Mouse (Mus musculus) neural tube, embryonic 14.5 days (tissue): ENCODE measurements around the gene 1810043G02Rik. TPM values are rescaled to one million over a fixed set of nuclear protein-coding genes. Genes with fewer than 3 reads are reported as not detected.
"Not testable (repeated sequence)": the region's sequence is repeated elsewhere in the genome, so short reads cannot be mapped to it uniquely, and the experiment has no call there.

Experiments used
- ATAC-seq: fragments of 200-750 bp; cut with Nextera tagmentation; 2 replicates; pipeline ENCODE4 v1.8.0; 2017; ENCODE audit warnings: low read depth, mild to moderate bottlenecking, moderate TSS enrichment, moderate library complexity
- H3K27ac ChIP-seq: fragments of 300-500 bp; sonication (generic); 2 replicates; pipeline ENCODE4 v1.5.1; 2014; ENCODE audit warnings: low read depth, mild to moderate bottlenecking, control low read depth, low read length, moderate library complexity, mixed read lengths
- H3K27me3 ChIP-seq: fragments of 300-500 bp; sonication (generic); 2 replicates; pipeline ENCODE4 v1.6.1; 2014; ENCODE audit warnings: low read length; ENCODE audit not compliant: control insufficient read depth, insufficient read depth
- H3K36me3 ChIP-seq: fragments of 300-500 bp; sonication (generic); 2 replicates; pipeline ENCODE4 v1.6.1; 2014; ENCODE audit warnings: low read length, mixed read lengths; ENCODE audit not compliant: control insufficient read depth, insufficient read depth
- H3K4me1 ChIP-seq: fragments of 300-500 bp; sonication (generic); 2 replicates; pipeline ENCODE4 v1.6.1; 2014; ENCODE audit warnings: low read length; ENCODE audit not compliant: control insufficient read depth, insufficient read depth
- H3K4me2 ChIP-seq: fragments of 300-500 bp; sonication (generic); 2 replicates; pipeline ENCODE4 v1.6.1; 2014; ENCODE audit warnings: mild to moderate bottlenecking, low read depth, low read length, control low read depth
- H3K4me3 ChIP-seq: fragments of 300-500 bp; sonication (generic); 2 replicates; pipeline ENCODE4 v1.5.1; 2014; ENCODE audit warnings: low read depth, low read length, control low read depth, mixed read lengths
- H3K9ac ChIP-seq: fragments of 300-500 bp; sonication (generic); replicated peaks from 2 replicates; pipeline ENCODE4 v1.6.1; 2014; ENCODE audit warnings: low read depth, mild to moderate bottlenecking, control low read depth, low read length, mixed read lengths
- H3K9me3 ChIP-seq: fragments of 300-500 bp; sonication (generic); 2 replicates; pipeline ENCODE4 v1.6.1; 2016; ENCODE audit warnings: low read length; ENCODE audit not compliant: control insufficient read depth
- WGBS: fragments of 180-500 bp; shearing (Covaris S2); extraction: QIAGEN DNeasy Blood & Tissue Kit; methylation state at CpG from one replicate; pipeline ENCODE4 v1.1.7; 2014; 5-methylcytosine and 5-hydroxymethylcytosine counted together
- polyA plus RNA-seq: library from polyadenylated mRNA; unstranded; fragments of >200 nt; fragmentation: Nextera tagmentation; extraction: Ambion mirVana; gene quantifications from 2 replicates; pipeline ENCODE4 v1.2.1, GENCODE M21; 2014

1810043G02Rik gene
- 41.3 and 52.6 TPM in 2 replicates for polyA plus RNA-seq

GRCm38 (mm10) chr10:77978351-77979350 lies at the start of gene 1810043G02Rik:
1810043G02Rik (plus strand) TSS chr10:77978524.
- ATAC-seq, result peak; percentile 97
- Histone ChIP-seq H3K4me1 (peaks cover 8% of the 10 kb centered on the region), H3K27me3 (no peaks in the 10 kb centered on the region), H3K9ac (peak within 1 kb of the TSS; percentile 81), H3K36me3 (0 out of 2 replicates have a peak, but pooled peaks cover 2% of the 10 kb centered on the region), H3K4me3 (peak within 1 kb of the TSS; percentile 53), H3K4me2 (peak within 1 kb of the TSS; percentile 89), H3K9me3 (no peaks in the 10 kb centered on the region), H3K27ac (peak within 1 kb of the TSS; percentile 85)
- under 1% methylated on average over 57 of the region's 57 CpGs for WGBS

GRCm38 (mm10) chr10:77939685-77940084 lies 38.6 kb upstream of the 1810043G02Rik start:
- H3K36me3 ChIP-seq, result no peaks in the 10 kb centered on the region
- no peak overlapping the region for H3K4me3 ChIP-seq
- H3K4me2 ChIP-seq, result no peak overlapping the region
- no peaks in the 10 kb centered on the region for H3K9me3 ChIP-seq
- H3K27ac ChIP-seq, result no peak overlapping the region
- no peaks in the 10 kb centered on the region for H3K27me3 ChIP-seq
- 83% methylated on average over 2 of the region's 2 CpGs for WGBS
- ATAC-seq, result no peak
- H3K9ac ChIP-seq, result no peak overlapping the region
- no peaks in the 10 kb centered on the region for H3K4me1 ChIP-seq

- not testable (repeated sequence) for H3K36me3 ChIP-seq, H3K27me3 ChIP-seq, H3K4me3 ChIP-seq, H3K27ac ChIP-seq, ATAC-seq, H3K4me2 ChIP-seq, H3K9ac ChIP-seq, H3K4me1 ChIP-seq, H3K9me3 ChIP-seq
- 92% methylated on average over 8 of the region's 12 CpGs for WGBS
Observed at GRCm38 (mm10) chr10:77950468-77950867, 27.9 kb upstream of the 1810043G02Rik start.

- H3K4me1 ChIP-seq, result no peaks in the 10 kb centered on the region
- H3K36me3 ChIP-seq, result no peaks in the 10 kb centered on the region
- ATAC-seq, result no peak
- no peak overlapping the region for H3K27ac ChIP-seq
- no peaks in the 10 kb centered on the region for H3K9me3 ChIP-seq
- whole genome bisulfite sequencing, result 93% methylated on average over 2 of the region's 2 CpGs
- no peak overlapping the region for H3K4me3 ChIP-seq
- H3K9ac ChIP-seq, result no peak overlapping the region
- no peak overlapping the region for H3K4me2 ChIP-seq
- H3K27me3 ChIP-seq, result no peaks in the 10 kb centered on the region
Observed at GRCm38 (mm10) chr10:77962725-77963124, 15.6 kb upstream of the 1810043G02Rik start.

GRCm38 (mm10) chr10:77963971-77964370 lies 14.4 kb upstream of the 1810043G02Rik start:
- Histone ChIP-seq H3K4me3 (no peak overlapping the region), H3K4me1 (no peaks in the 10 kb centered on the region), H3K27me3 (0 out of 2 replicates have a peak, but pooled peaks cover 3% of the 10 kb centered on the region), H3K27ac (no peak overlapping the region), H3K36me3 (no peaks in the 10 kb centered on the region), H3K9me3 (no peaks in the 10 kb centered on the region), H3K9ac (no peak overlapping the region), H3K4me2 (no peak overlapping the region)
- WGBS, result 79% methylated on average over 6 of the region's 6 CpGs
- ATAC-seq, result no peak

- H3K4me1 ChIP-seq, result peaks cover 8% of the 10 kb centered on the region
- peak overlapping the region; percentile 46 for H3K9ac ChIP-seq
- peak; percentile 86 for ATAC-seq
- no peaks in the 10 kb centered on the region for H3K9me3 ChIP-seq
- H3K27ac ChIP-seq, result no peak overlapping the region
- H3K4me3 ChIP-seq, result peak overlapping the region; percentile 35
- WGBS, result 4% methylated on average over 26 of the region's 26 CpGs
- H3K4me2 ChIP-seq, result peak overlapping the region; percentile 71
- H3K36me3 ChIP-seq, result no peaks in the 10 kb centered on the region
- H3K27me3 ChIP-seq, result 0 out of 2 replicates have a peak, but pooled peaks cover 3% of the 10 kb centered on the region
Observed at GRCm38 (mm10) chr10:77969274-77969972, 8.9 kb upstream of the 1810043G02Rik start.

GRCm38 (mm10) chr10:77969973-77970325 lies 8.4 kb upstream of the 1810043G02Rik start:
- WGBS, result 16% methylated on average over 8 of the region's 8 CpGs
- Histone ChIP-seq H3K4me1 (peaks cover 8% of the 10 kb centered on the region), H3K9ac (peak overlapping the region; percentile 46), H3K36me3 (no peaks in the 10 kb centered on the region), H3K4me3 (peak overlapping the region; percentile 35), H3K27me3 (0 out of 2 replicates have a peak, but pooled peaks cover 3% of the 10 kb centered on the region), H3K9me3 (no peaks in the 10 kb centered on the region), H3K4me2 (peak overlapping the region; percentile 71), H3K27ac (no peak overlapping the region)
- peak; percentile 36; the same call in 1 of the 2 replicates for ATAC-seq

- H3K9me3 ChIP-seq, result no peaks in the 10 kb centered on the region
- peak within 1 kb of the TSS; percentile 35 for H3K4me3 ChIP-seq
- ATAC-seq, result no peak
- H3K27ac ChIP-seq, result no peak within 1 kb of the TSS
- H3K36me3 ChIP-seq, result no peaks in the 10 kb centered on the region
- peak within 1 kb of the TSS; percentile 46 for H3K9ac ChIP-seq
- H3K27me3 ChIP-seq, result 0 out of 2 replicates have a peak, but pooled peaks cover 3% of the 10 kb centered on the region
- peak within 1 kb of the TSS; percentile 71 for H3K4me2 ChIP-seq
- WGBS, result 89% methylated on average over 6 of the region's 6 CpGs
- H3K4me1 ChIP-seq, result peaks cover 8% of the 10 kb centered on the region
Observed at GRCm38 (mm10) chr10:77970481-77970880, 7.8 kb upstream of the 1810043G02Rik start, which contains the start of gene Trpm2. Trpm2 (minus strand) TSS chr10:77970563.
